Mouse (Mus musculus): ENCODE data around the gene Epha2. TPM values are rescaled to one million over a fixed set of nuclear protein-coding genes. Genes with fewer than 3 reads are reported as not detected.

Gene Epha2
- polyA plus RNA-seq, 2 experiments, result 0.29 to 1.6 TPM

DNA sequence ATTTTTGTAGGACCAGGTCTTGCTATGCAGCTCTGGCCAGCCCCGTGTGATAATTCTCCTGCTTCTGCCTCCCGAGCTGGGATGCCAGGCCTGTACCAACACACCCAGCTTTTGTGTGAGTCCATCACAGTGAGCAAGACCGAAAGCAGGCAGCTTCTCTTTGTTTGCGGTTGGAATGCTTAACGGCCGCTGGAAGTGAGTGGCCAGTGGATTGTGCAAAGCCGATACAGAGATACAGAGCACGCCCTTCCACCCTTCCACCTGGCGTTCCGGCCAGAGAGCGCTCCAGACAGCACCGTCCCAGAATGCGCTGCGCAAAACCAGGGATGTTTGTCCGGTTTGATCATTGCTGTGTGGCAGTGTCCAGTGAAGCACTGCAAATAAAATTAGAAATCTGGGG lies 21.7 kb upstream of the Epha2 start:
- Histone ChIP-seq H3K4me2 (ENCODE audit: low read depth) (0 out of 2 replicates have a peak overlapping the region, but pooled peaks have one; percentile 4), H3K4me1 (replicated peaks; ENCODE audit: control insufficient read depth in 2 of 2, insufficient read depth in 2 of 2, low read length in 1 of 2) (peaks cover 0 to 33% of the 10 kb centered on the region in 2 experiments; a peak in 2 of 4 replicates), H3K9me3 (ENCODE audit: control insufficient read depth, low read length) (no peaks in the 10 kb centered on the region), H3K4me3 (ENCODE audit: insufficient read depth in 1 of 2, low read depth in 2 of 2, low read length in 2 of 2) (no peak overlapping the region), H3K27me3 (ENCODE audit: control insufficient read depth, insufficient read depth, low read length) (no peaks in the 10 kb centered on the region), H3K9ac (replicated peaks) (no peak overlapping the region), H3K36me3 (replicated peaks; ENCODE audit: control insufficient read depth, insufficient read depth, low read depth) (no peaks in the 10 kb centered on the region), H3K27ac (no peak overlapping the region)
- TF ChIP-seq CTCF (IDR thresholded peaks at IDR 0.05; ENCODE audit: low read depth), result no peak
- no peak for TF ChIP-seq EP300 (IDR thresholded peaks at IDR 0.05; ENCODE audit: low read depth)
- peak in 1 of 3 experiments; percentile 17 for DNase-seq (ENCODE audit: low read depth in 3 of 3, low spot score in 3 of 3)
- 45% methylated on average over 15 of the region's 15 CpGs for WGBS (ENCODE audit: insufficient replicate concordance)
- ATAC-seq (ENCODE audit: insufficient read depth), result peak; percentile 12; the same call in 1 of the 2 replicates

DNA sequence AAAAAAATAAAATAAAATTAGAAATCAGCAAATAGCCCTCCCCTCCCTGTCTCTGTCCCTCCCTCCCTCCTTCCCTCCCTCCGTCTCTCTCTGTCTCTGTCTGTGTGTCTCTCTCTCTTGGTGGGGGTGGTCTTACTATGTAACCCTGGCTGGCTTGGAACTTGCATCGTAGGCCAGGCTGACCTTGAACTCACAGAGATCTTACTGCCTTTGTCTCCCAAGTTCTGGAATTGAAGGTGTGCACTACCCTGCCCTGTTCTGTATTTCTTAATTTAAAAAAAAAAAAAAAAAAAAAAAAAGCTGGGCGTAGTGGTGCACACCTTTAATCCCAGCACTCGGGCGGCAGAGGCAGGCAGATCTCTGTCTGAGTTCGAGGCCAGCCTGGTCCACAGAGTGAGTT lies 21.3 kb upstream of the Epha2 start:
- Histone ChIP-seq H3K9me3 (ENCODE audit: control insufficient read depth, low read length) (no peaks in the 10 kb centered on the region), H3K4me3 (ENCODE audit: insufficient read depth in 1 of 2, low read depth in 2 of 2, low read length in 2 of 2) (no peak overlapping the region), H3K4me1 (replicated peaks; ENCODE audit: control insufficient read depth in 2 of 2, insufficient read depth in 2 of 2, low read length in 1 of 2) (peaks cover 0 to 33% of the 10 kb centered on the region in 2 experiments; a peak in 2 of 4 replicates), H3K27me3 (ENCODE audit: control insufficient read depth, insufficient read depth, low read length) (no peaks in the 10 kb centered on the region), H3K27ac (no peak overlapping the region), H3K4me2 (ENCODE audit: low read depth) (no peak overlapping the region), H3K9ac (replicated peaks) (no peak overlapping the region), H3K36me3 (replicated peaks; ENCODE audit: control insufficient read depth, insufficient read depth, low read depth) (no peaks in the 10 kb centered on the region)
- TF ChIP-seq EP300 (IDR thresholded peaks at IDR 0.05; ENCODE audit: low read depth), result no peak
- TF ChIP-seq CTCF (IDR thresholded peaks at IDR 0.05; ENCODE audit: low read depth), result no peak
- ATAC-seq (ENCODE audit: insufficient read depth) (no peak), DNase-seq (ENCODE audit: low read depth in 3 of 3, low spot score in 3 of 3) (no peak)
- WGBS (ENCODE audit: insufficient replicate concordance), result 69% methylated on average over 6 of the region's 6 CpGs

DNA sequence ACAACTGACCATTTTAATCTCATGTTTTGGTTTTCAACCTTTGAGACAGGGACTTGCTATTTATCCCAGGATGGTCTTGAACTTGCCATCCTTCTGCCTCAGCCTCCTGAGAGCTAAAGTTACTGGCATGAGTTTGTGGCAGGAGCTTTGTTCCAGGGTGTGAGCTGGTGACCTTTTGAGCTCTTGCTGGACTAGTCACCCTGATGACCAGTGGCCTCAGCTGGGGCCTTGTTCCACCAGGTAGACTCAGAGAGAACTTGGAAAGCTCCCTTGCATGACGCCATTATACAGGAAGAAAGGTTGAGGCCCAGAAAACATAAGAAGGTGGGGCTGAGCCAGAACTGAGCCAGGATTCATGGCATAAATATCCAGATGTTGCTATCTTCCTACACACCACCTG lies 20.6 kb upstream of the Epha2 start:
- TF ChIP-seq CTCF (IDR thresholded peaks at IDR 0.05; ENCODE audit: low read depth) (no peak), EP300 (IDR thresholded peaks at IDR 0.05; ENCODE audit: low read depth) (no peak)
- no peak for ATAC-seq (ENCODE audit: insufficient read depth)
- H3K4me3 ChIP-seq (ENCODE audit: insufficient read depth in 1 of 2, low read depth in 2 of 2, low read length in 2 of 2), result no peak overlapping the region
- H3K27ac ChIP-seq, result no peak overlapping the region
- no peak for DNase-seq (ENCODE audit: low read depth in 3 of 3, low spot score in 3 of 3)
- WGBS (ENCODE audit: insufficient replicate concordance), result 56% methylated on average over 1 of the region's 1 CpGs
- H3K36me3 ChIP-seq (replicated peaks; ENCODE audit: control insufficient read depth, insufficient read depth, low read depth), result no peaks in the 10 kb centered on the region
- no peak overlapping the region for H3K9ac ChIP-seq (replicated peaks)
- H3K4me2 ChIP-seq (ENCODE audit: low read depth), result no peak overlapping the region
- no peaks in the 10 kb centered on the region for H3K9me3 ChIP-seq (ENCODE audit: control insufficient read depth, low read length)
- H3K4me1 ChIP-seq (replicated peaks; ENCODE audit: control insufficient read depth in 2 of 2, insufficient read depth in 2 of 2, low read length in 1 of 2), result peaks cover 0 to 33% of the 10 kb centered on the region in 2 experiments; a peak in 2 of 4 replicates
- H3K27me3 ChIP-seq (ENCODE audit: control insufficient read depth, insufficient read depth, low read length), result no peaks in the 10 kb centered on the region; the same call in none of the 2 replicates

DNA sequence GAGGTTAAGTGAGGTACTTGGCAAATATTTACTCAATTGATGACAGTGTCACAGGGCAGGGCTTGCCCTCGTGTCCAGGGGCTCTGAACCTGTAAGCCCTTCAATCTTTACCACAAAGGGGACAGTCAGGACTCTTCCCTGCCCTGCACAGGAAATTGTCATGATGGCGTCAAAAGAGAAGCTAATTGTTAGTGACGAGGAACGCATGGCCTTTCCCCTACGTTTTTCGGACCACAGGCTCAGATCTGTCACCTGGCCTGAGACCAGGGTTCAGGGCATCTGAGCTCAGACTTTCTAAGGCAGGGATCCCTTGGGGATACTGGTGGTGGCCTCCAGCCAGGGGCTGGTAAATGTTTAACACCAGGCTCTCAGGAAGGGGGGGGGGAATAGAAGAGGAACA lies 19.9 kb upstream of the Epha2 start:
- Histone ChIP-seq H3K9ac (replicated peaks) (no peak overlapping the region), H3K9me3 (ENCODE audit: control insufficient read depth, low read length) (no peaks in the 10 kb centered on the region), H3K4me3 (ENCODE audit: insufficient read depth in 1 of 2, low read depth in 2 of 2, low read length in 2 of 2) (no peak overlapping the region), H3K4me2 (ENCODE audit: low read depth) (no peak overlapping the region), H3K36me3 (replicated peaks; ENCODE audit: control insufficient read depth, insufficient read depth, low read depth) (no peaks in the 10 kb centered on the region), H3K27ac (no peak overlapping the region), H3K4me1 (replicated peaks; ENCODE audit: control insufficient read depth in 2 of 2, insufficient read depth in 2 of 2, low read length in 1 of 2) (peaks cover 0 to 33% of the 10 kb centered on the region in 2 experiments; a peak in 2 of 4 replicates), H3K27me3 (ENCODE audit: control insufficient read depth, insufficient read depth, low read length) (peaks cover 4% of the 10 kb centered on the region)
- ATAC-seq (ENCODE audit: insufficient read depth) (peak; percentile 65), DNase-seq (ENCODE audit: low read depth in 3 of 3, low spot score in 3 of 3) (peak in 1 of 3 experiments; percentile 12)
- WGBS (ENCODE audit: insufficient replicate concordance), result 7% methylated on average over 6 of the region's 6 CpGs
- no peak for TF ChIP-seq EP300 (IDR thresholded peaks at IDR 0.05; ENCODE audit: low read depth)

DNA sequence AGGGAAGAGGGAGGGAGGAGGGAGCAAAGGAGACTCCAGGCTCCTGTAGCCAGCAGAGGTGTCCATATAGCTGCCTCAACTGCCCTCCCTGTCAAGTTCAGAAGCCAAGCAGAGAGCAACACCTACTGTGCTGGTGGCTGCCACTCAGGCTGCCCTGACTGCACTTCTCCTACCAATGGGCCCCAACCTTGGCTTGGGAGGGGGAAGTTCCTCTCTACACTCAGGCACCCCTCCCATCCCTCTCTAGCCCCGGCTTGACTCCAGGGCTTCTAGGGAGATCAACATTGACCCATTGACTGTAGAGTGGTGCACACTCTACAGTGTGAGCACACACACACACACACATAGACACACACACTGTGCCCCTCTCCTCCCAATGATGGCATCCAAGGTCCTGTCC lies 19.5 kb upstream of the Epha2 start:
- TF ChIP-seq CTCF (IDR thresholded peaks at IDR 0.05; ENCODE audit: low read depth) (no peak), EP300 (IDR thresholded peaks at IDR 0.05; ENCODE audit: low read depth) (no peak)

More for the DNA sequence above, 19.5 kb upstream of the Epha2 start:
- no peak overlapping the region for H3K27ac ChIP-seq
- no peak for DNase-seq (ENCODE audit: low read depth in 3 of 3, low spot score in 3 of 3)
- no peak overlapping the region for H3K4me3 ChIP-seq (ENCODE audit: insufficient read depth in 1 of 2, low read depth in 2 of 2, low read length in 2 of 2)
- no peaks in the 10 kb centered on the region for H3K9me3 ChIP-seq (ENCODE audit: control insufficient read depth, low read length)
- H3K27me3 ChIP-seq (ENCODE audit: control insufficient read depth, insufficient read depth, low read length), result peaks cover 4% of the 10 kb centered on the region
- 5% methylated on average over 1 of the region's 1 CpGs for WGBS (ENCODE audit: insufficient replicate concordance)
- H3K36me3 ChIP-seq (replicated peaks; ENCODE audit: control insufficient read depth, insufficient read depth, low read depth), result no peaks in the 10 kb centered on the region
- H3K4me2 ChIP-seq (ENCODE audit: low read depth), result no peak overlapping the region
- peak; percentile 30; the same call in 1 of the 2 replicates for ATAC-seq (ENCODE audit: insufficient read depth)
- peaks cover 0 to 33% of the 10 kb centered on the region in 2 experiments; a peak in 2 of 4 replicates for H3K4me1 ChIP-seq (replicated peaks; ENCODE audit: control insufficient read depth in 2 of 2, insufficient read depth in 2 of 2, low read length in 1 of 2)
- H3K9ac ChIP-seq (replicated peaks), result no peak overlapping the region

All from liver, embryonic 14.5 days (tissue).